Mouse (Mus musculus): ENCODE measurements around the gene Nptn.

GRCm38 (mm10) chr9:58683372-58683771 lies 101.3 kb downstream of the Nptn start:
- TF ChIP-seq USF1 (IDR thresholded peaks at IDR 0.05; ENCODE audit: low read depth) (no peak), POLR2A (IDR thresholded peaks at IDR 0.05; ENCODE audit: insufficient read length, low read depth) (no peak), POLR2AphosphoS2 (IDR thresholded peaks at IDR 0.05; ENCODE audit: insufficient read length, low read depth) (no peak)

Data from myocyte (in vitro differentiated cells).